Mouse (Mus musculus) induced T-regulatory cell, adult 2 months (primary cell): Measurements from ENCODE around the gene Nosip.
"Not testable (repeated sequence)": the region's sequence is repeated elsewhere in the genome, so short reads cannot be mapped to it uniquely, and the experiment has no call there.

Experiments
- DNase-seq: peaks from one replicate; pipeline ENCODE4 v3.0.0-alpha.2; 2012; ENCODE audit warnings: low read depth

Gene Nosip

GRCm38 (mm10) chr7:45113476-45113875 lies 51.2 kb downstream of the Nosip start:
- no peak for DNase-seq

- no peak for DNase-seq
These were observed 55.3 kb downstream of the Nosip start for GRCm38 (mm10) chr7:45117566-45117965.

- DNase-seq, result no peak
These were observed 56.1 kb downstream of the Nosip start for GRCm38 (mm10) chr7:45118336-45118735.

GRCm38 (mm10) chr7:45119780-45120709 lies 57.8 kb downstream of the Nosip start:
- peak; percentile 59 for DNase-seq

- DNase-seq, result peak; percentile 87
These were observed 59.2 kb downstream of the Nosip start for GRCm38 (mm10) chr7:45121404-45121803.

GRCm38 (mm10) chr7:45121966-45122365 lies 59.7 kb downstream of the Nosip start:
- DNase-seq, result no peak

- peak; percentile 29 for DNase-seq
These were observed 60.4 kb downstream of the Nosip start for GRCm38 (mm10) chr7:45122561-45123185.

GRCm38 (mm10) chr7:45123186-45123570 lies 60.9 kb downstream of the Nosip start:
- peak; percentile 57 for DNase-seq

- peak; percentile 100 for DNase-seq
These were observed 62.3 kb downstream of the Nosip start, which contains the start of gene Rps11 for GRCm38 (mm10) chr7:45124224-45125143. Rps11 (minus strand) TSS chr7:45124439.

- peak; percentile 77 for DNase-seq
These were observed 62.9 kb downstream of the Nosip start for GRCm38 (mm10) chr7:45125144-45125600.

- not testable (repeated sequence) for DNase-seq
These were observed 63.4 kb downstream of the Nosip start for GRCm38 (mm10) chr7:45125649-45126048.

- DNase-seq, result peak; percentile 34
These were observed 64.1 kb downstream of the Nosip start for GRCm38 (mm10) chr7:45126147-45126843.

- DNase-seq, result peak; percentile 59
These were observed 64.8 kb downstream of the Nosip start for GRCm38 (mm10) chr7:45126844-45127699.
